Mouse (Mus musculus) forelimb bud, embryonic 11.5 days (tissue): ENCODE data around the gene Vmn2r71.

Experiments used
- DNase-seq: peaks from one replicate; pipeline ENCODE4 v3.0.0-alpha.2; 2012; ENCODE audit warnings: low read depth, low spot score

The Vmn2r71 gene

GRCm38 (mm10) chr7:85562787-85563186 lies at the start of gene Vmn2r71:
Gene Vmn2r71 (plus strand): TSS chr7:85563087.
- DNase-seq: no peak

- no peak for DNase-seq
Measured at GRCm38 (mm10) chr7:85542108-85542507, 20.8 kb upstream of the Vmn2r71 start.

- no peak for DNase-seq
Measured at GRCm38 (mm10) chr7:85543118-85543517, 19.8 kb upstream of the Vmn2r71 start.

- no peak for DNase-seq
Measured at GRCm38 (mm10) chr7:85569092-85569491, 6.2 kb downstream of the Vmn2r71 start, which contains the start of gene Vmn2r70. Gene Vmn2r70 (minus strand): TSS chr7:85569192.
